Mouse (Mus musculus) 3134 (cell line): ENCODE measurements at regions not wholly inside any gene's neighbourhood (a gene's known extent, or its start where the extent isn't known, plus 50 kb on each side); places are given as distances from the start of the nearest gene placed in this dataset.

Source experiments
- DNase-seq: peaks from one replicate; pipeline ENCODE4 v3.0.0-alpha.2; 2011; ENCODE audit warnings: low spot score; ENCODE audit not compliant: insufficient read length; ENCODE audit errors: extremely low read depth

GRCm38 (mm10) chr12:35429473-35429872, 105.4 kb downstream of the Ahr start:
- DNase-seq = no peak

DNA sequence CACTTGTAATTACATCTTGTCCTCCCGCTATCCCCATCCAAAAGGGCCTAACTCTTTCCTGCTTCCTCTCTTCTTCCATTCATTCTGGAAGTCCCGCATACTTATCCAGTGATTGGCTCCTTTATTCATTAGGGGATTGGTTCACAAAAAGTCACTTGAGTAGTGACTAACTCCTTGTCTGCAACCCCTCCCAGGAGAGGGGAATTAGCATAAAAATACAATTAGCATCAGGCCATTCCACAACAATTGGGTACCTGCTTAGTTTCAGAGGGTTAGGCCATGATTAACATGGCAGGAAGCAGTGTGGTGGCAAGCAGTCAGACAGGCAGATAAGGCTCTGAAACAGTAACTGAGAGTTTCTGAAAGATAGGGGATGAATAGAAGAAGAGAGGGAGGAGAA, 115.6 kb downstream of the Ahr start:
- no peak for DNase-seq

DNA sequence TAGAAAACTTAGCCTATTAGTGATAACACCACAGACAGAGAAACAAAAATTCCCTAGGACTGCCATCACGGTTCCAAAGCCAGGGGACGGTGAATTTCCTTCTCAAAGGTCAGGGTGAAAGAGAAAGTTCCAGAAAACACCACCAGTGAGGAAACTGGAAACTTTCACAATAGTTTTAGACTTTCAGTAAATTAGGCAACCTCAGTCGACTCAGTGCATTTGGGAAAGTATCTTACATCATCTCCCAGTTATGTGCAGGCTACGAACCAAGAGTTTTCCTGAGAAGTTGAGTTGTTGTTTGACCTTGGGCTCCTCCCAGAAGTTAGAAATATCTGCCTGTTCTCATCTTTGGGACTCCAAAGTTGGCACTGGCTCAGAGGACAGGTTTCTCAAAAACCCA, 116.9 kb downstream of the Ahr start:
- DNase-seq = no peak

- DNase-seq = no peak
Observed at GRCm38 (mm10) chr12:35416583-35416982, 118.3 kb downstream of the Ahr start.

DNA sequence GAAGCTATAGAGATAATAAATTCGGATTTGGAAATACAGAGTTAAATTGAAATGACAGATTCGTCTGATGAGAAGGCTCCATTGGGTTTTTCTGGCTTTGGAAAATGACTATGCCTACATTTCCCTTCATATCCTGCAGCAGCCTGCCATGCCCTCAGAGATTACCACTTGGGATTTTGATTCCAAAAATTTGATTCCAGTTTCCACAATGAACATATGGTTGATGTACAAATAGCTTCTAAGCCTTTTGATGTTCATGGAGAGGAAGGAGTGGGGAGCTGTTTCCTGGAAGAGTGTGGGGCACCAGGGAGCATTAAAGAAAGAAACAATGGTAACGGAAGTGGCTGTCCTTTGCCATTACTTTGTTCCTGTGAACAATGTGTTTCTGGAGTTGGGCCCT, 122.1 kb downstream of the Ahr start:
- no peak for DNase-seq

GRCm38 (mm10) chr12:35408461-35408860, 126.4 kb downstream of the Ahr start:
- no peak for DNase-seq

DNA sequence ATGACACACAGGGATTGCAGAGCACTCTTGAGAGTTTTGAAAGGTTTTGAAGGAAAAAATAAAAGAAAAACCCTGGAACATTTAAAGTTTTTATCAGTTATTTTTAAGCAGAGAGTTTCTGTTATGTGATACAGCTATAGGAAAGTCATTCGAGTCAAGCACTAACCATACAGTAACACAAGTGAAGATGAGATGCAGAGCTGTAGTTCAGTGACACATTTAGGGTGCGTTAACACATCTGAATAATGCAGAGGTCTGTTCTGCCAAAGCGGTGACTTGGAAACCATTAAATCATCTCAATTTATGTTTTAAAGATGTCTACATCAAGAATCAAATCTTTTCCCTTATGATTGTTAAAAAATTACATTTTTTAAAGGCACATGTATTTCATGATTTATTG, 126.8 kb downstream of the Ahr start:
- DNase-seq = no peak

DNA sequence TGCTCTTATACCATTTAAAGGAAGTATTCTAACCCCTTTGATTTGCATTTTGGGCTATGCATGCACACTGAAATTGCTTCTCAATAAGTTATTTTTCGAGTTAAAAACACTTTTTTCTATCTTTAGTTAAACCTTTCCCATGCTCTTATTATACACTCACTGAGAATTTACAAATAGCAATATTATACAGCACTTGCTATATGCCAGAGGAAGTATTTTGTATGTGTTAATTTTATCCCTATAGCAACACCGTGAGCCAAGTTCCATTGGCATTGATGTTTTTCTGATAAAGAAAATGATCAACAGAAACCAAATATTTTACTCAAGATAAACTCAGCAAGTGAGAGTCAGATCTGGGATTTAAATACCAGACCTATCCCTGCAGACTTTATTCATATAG, 133.0 kb downstream of the Ahr start:
- no peak for DNase-seq

GRCm38 (mm10) chr12:35401219-35401618, 133.6 kb downstream of the Ahr start:
- DNase-seq = no peak

- DNase-seq = no peak
Observed at GRCm38 (mm10) chr12:35395211-35395610, 139.6 kb downstream of the Ahr start.

- no peak for DNase-seq
Observed at GRCm38 (mm10) chr12:35392111-35392510, 142.7 kb downstream of the Ahr start.

DNA sequence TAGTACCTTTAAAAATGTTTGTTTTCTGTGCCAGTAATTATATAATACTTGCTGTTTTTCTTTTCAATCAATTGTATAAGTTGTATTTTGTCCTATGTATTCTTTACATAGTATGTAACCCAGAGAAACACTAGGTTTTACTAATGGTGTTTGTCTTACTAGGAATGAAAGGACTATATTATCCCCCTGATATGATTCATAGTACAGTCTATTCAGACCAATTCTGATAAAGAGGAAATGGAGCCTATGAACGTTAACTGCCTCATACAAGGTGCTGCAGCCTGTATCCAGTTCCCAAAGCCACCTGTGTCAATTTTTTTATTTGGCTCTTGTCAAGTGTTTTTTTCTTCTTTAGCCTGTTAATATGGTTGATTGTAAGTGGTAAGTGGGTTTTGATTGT, 144.6 kb downstream of the Ahr start:
- no peak for DNase-seq

DNA sequence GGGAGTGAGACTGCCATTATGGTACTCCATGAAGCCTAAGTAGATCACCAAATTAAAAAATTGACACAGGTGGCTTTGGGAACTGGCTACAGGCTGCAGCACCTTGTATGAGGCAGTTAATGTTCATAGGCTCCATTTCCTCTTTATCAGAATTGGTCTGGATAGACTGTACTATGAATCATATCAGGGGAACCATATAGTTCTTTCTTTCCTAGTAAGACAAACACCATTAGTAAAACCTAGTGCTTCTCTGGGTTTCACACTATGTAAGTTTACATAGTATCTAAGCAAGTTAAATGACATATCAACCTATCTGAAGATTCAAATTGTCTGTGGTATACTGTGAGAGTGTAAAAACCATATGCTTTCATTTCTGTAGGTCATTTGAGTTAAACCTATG, 145.0 kb downstream of the Ahr start:
- DNase-seq = no peak

DNA sequence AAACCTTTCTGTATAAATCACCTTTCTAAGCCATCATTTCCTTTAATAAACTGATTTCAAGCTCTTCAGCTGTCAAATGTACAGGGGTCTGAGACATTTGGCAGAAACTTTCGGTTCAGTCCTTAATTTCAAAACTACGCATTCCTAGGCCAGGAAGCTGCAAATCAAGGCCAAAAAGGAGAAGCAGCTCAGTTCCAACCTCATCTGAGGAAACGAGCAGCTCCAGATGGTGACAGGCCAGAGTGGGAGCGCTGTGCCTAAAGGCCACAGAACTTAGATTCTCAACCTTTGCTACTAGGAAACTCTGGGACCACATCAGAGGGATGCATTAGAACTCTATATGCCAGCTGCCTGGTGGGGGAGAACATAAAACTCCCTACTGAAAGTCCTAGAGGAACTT, 150.6 kb downstream of the Ahr start:
- DNase-seq = no peak

GRCm38 (mm10) chr12:35377266-35377665, 157.6 kb downstream of the Ahr start:
- DNase-seq = no peak

DNA sequence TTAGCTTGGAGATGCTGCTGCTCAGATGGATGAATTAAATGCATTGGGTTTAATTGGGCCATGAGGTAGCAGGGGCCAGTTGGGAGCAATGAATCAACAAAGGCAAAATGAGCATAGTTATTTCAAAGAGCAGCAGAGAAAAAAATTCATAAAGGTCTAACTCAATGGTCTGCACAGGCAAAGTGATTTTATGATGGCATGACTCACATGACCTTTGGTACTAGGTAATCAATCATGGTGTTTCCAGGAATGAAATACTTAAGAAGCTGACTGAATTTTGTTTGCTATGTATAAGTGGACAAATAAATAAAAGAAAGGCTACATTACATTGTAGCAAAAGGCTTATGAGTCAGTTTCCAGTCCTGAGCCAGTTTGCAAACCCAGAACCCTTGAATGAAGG, 158.5 kb downstream of the Ahr start:
- DNase-seq = no peak

- DNase-seq = peak; percentile 16
Observed at GRCm38 (mm10) chr12:35357901-35358300, 176.9 kb downstream of the Ahr start.

DNA sequence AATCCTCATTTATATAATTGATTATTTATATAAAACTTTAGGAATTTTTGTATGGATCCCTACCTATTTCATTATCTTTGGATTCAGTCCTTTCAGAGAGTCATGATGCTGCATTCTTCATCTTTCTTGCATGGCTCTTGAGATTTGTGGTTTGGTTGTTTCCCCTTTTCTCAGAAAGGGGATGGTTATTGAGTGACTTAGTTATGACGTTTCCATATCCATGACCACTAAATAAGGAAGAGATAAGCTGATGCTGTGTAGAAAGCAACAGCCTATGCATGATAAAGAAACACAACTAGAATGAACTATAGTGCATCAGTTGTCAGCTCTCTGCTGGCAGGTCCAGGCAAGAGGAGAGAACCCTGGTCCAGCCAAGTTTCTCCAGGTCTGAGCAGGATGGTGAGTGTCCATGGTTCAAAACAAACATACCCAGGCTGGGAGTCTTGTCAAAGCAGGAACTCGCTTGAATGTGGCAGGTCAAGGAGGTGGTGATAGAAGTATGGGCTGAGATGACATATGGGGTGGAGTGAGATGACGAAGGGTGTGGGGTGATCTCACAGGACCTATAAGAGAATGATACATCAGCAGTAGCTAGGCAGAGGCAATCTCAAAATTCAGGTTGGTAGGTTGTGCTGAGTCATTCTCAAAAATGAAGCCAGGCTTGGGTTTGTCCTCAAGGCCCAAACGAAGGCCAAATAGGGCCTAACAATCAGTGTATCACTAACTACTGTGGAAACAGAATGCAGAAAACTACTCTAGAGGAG, 196.5 kb downstream of the Ahr start:
- DNase-seq = peak; percentile 25

DNA sequence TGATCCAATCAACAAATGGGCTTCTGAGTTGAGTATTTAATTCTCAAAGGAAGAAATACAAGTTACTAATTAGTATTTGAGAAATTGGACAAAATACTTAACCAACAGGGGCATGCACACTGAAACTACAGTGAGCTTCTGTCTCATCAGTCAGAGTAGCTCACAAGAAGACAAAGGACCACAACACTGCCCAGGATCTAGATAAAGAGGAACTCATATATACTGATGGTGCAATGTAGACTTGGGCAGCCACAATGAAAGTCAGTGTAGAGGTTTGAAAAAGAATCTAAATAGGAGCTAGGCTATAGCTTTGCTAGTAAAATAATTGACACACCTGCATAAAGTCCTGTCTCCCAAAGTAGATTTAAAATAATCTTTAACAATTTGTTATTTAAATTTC, 198.5 kb downstream of the Ahr start:
- DNase-seq = no peak

- DNase-seq = no peak
Observed at GRCm38 (mm10) chr12:35334344-35335075, 200.3 kb downstream of the Ahr start.

DNA sequence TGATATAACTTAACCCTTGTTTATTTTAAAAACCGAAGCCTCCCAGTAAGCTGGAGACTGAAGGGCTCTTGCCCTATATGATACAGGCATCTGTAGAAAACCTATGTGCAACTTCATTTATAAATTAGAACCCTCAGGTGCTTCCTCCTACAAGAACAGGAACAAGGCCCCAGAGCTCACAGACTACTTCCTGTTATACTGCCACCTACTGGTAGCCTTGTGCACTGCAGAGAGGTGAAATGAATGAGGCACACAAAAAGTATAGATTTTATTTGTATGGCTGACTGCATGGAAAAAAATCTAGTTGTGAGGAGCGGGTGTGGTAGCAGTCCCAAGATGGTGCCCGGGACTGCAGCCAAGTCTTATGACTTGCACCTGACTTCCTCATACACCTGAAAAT, 203.5 kb downstream of the Ahr start:
- peak; percentile 13 for DNase-seq

- DNase-seq = no peak
Observed at GRCm38 (mm10) chr12:35329699-35330098, 205.1 kb downstream of the Ahr start.
